Mouse (Mus musculus): ENCODE data around the gene Necab2. TPM values are rescaled to one million over a fixed set of nuclear protein-coding genes. Genes with fewer than 3 reads are reported as not detected.
A peak's percentile ranks its signal among the peaks of the same experiment; 100 is the strongest.

Necab2 gene
- polyA plus RNA-seq, 1 experiment from 2014 or later, result 1.6 TPM

- 38% methylated on average over 7 of the region's 7 CpGs for WGBS
- no peak overlapping the region for H3K4me2 ChIP-seq
- H3K27ac ChIP-seq, result no peak overlapping the region
- H3K9ac ChIP-seq, result no peak overlapping the region
- peaks cover 19% of the 10 kb centered on the region for H3K27me3 ChIP-seq
- peaks cover 25% of the 10 kb centered on the region for H3K4me1 ChIP-seq
- no peak overlapping the region for H3K4me3 ChIP-seq
- no peaks in the 10 kb centered on the region for H3K9me3 ChIP-seq
- H3K36me3 ChIP-seq, result no peaks in the 10 kb centered on the region
- ATAC-seq (ENCODE audit: borderline replicate concordance, extremely low read depth, low FRiP score, low TSS enrichment), result no peak
These were observed 17.2 kb downstream of the Necab2 start for GRCm38 (mm10) chr8:119463709-119464108.

- H3K4me1 ChIP-seq, result peaks cover 20% of the 10 kb centered on the region
- H3K36me3 ChIP-seq, result no peaks in the 10 kb centered on the region
- no peak overlapping the region for H3K27ac ChIP-seq
- 2% methylated on average over 18 of the region's 18 CpGs for WGBS
- peak overlapping the region; percentile 42 for H3K4me2 ChIP-seq
- ATAC-seq (ENCODE audit: borderline replicate concordance, extremely low read depth, low FRiP score, low TSS enrichment), result peak; percentile 51
- H3K4me3 ChIP-seq, result no peak overlapping the region; the same call in 1 of the 2 replicates
- peaks cover 19% of the 10 kb centered on the region for H3K27me3 ChIP-seq
- no peaks in the 10 kb centered on the region for H3K9me3 ChIP-seq
- H3K9ac ChIP-seq, result no peak overlapping the region
These were observed 19.6 kb downstream of the Necab2 start for GRCm38 (mm10) chr8:119466105-119466504.

GRCm38 (mm10) chr8:119466794-119467193 is 20.3 kb downstream of the Necab2 start:
- H3K27me3 ChIP-seq, result peaks cover 19% of the 10 kb centered on the region
- no peak overlapping the region for H3K9ac ChIP-seq
- WGBS, result 54% methylated on average over 10 of the region's 10 CpGs
- H3K4me3 ChIP-seq, result no peak overlapping the region
- H3K4me2 ChIP-seq, result no peak overlapping the region
- no peaks in the 10 kb centered on the region for H3K36me3 ChIP-seq
- no peak overlapping the region for H3K27ac ChIP-seq
- no peaks in the 10 kb centered on the region for H3K9me3 ChIP-seq
- peaks cover 20% of the 10 kb centered on the region for H3K4me1 ChIP-seq
- no peak for ATAC-seq (ENCODE audit: borderline replicate concordance, extremely low read depth, low FRiP score, low TSS enrichment)

- WGBS, result 80% methylated on average over 8 of the region's 8 CpGs
These were observed 21.6 kb downstream of the Necab2 start for GRCm38 (mm10) chr8:119468091-119468490.

GRCm38 (mm10) chr8:119478684-119479083 is 32.2 kb downstream of the Necab2 start:
- no peaks in the 10 kb centered on the region for H3K9me3 ChIP-seq
- 21% methylated on average over 5 of the region's 5 CpGs for WGBS
- ATAC-seq (ENCODE audit: borderline replicate concordance, extremely low read depth, low FRiP score, low TSS enrichment), result no peak
- H3K4me1 ChIP-seq, result no peaks in the 10 kb centered on the region
- no peak overlapping the region for H3K4me3 ChIP-seq
- no peaks in the 10 kb centered on the region for H3K27me3 ChIP-seq
- H3K4me2 ChIP-seq, result no peak overlapping the region
- H3K9ac ChIP-seq, result no peak overlapping the region
- H3K36me3 ChIP-seq, result no peaks in the 10 kb centered on the region
- H3K27ac ChIP-seq, result no peak overlapping the region

More at GRCm38 (mm10) chr8:119468091-119468490, 21.6 kb downstream of the Necab2 start:
- Histone ChIP-seq H3K27ac (no peak overlapping the region), H3K9ac (no peak overlapping the region), H3K4me1 (peaks cover 20% of the 10 kb centered on the region), H3K4me2 (no peak overlapping the region), H3K9me3 (no peaks in the 10 kb centered on the region), H3K36me3 (no peaks in the 10 kb centered on the region), H3K27me3 (peaks cover 19% of the 10 kb centered on the region), H3K4me3 (no peak overlapping the region)
- no peak for ATAC-seq (ENCODE audit: borderline replicate concordance, extremely low read depth, low FRiP score, low TSS enrichment)

GRCm38 (mm10) chr8:119484145-119484896 is 37.8 kb downstream of the Necab2 start:
- H3K9ac ChIP-seq, result no peak overlapping the region
- H3K4me1 ChIP-seq, result no peaks in the 10 kb centered on the region
- no peaks in the 10 kb centered on the region for H3K36me3 ChIP-seq
- H3K4me3 ChIP-seq, result no peak overlapping the region
- no peak overlapping the region for H3K4me2 ChIP-seq
- no peaks in the 10 kb centered on the region for H3K9me3 ChIP-seq
- no peak for ATAC-seq (ENCODE audit: borderline replicate concordance, extremely low read depth, low FRiP score, low TSS enrichment)
- H3K27ac ChIP-seq, result no peak overlapping the region
- WGBS, result 78% methylated on average over 11 of the region's 11 CpGs
- no peaks in the 10 kb centered on the region for H3K27me3 ChIP-seq

GRCm38 (mm10) chr8:119487093-119487492 is 40.6 kb downstream of the Necab2 start:
- Histone ChIP-seq H3K9ac (no peak overlapping the region), H3K9me3 (no peaks in the 10 kb centered on the region), H3K4me3 (no peak overlapping the region), H3K4me1 (peaks cover 10% of the 10 kb centered on the region), H3K27ac (no peak overlapping the region), H3K27me3 (no peaks in the 10 kb centered on the region), H3K36me3 (no peaks in the 10 kb centered on the region), H3K4me2 (no peak overlapping the region)
- no peak for ATAC-seq (ENCODE audit: borderline replicate concordance, extremely low read depth, low FRiP score, low TSS enrichment)
- whole genome bisulfite sequencing, result 72% methylated on average over 7 of the region's 7 CpGs

- Histone ChIP-seq H3K9ac (no peak overlapping the region), H3K36me3 (no peaks in the 10 kb centered on the region), H3K9me3 (no peaks in the 10 kb centered on the region), H3K4me2 (no peak overlapping the region), H3K27me3 (no peaks in the 10 kb centered on the region), H3K4me1 (no peaks in the 10 kb centered on the region), H3K27ac (no peak overlapping the region), H3K4me3 (no peak overlapping the region)
- ATAC-seq (ENCODE audit: borderline replicate concordance, extremely low read depth, low FRiP score, low TSS enrichment), result no peak
- WGBS, result 22% methylated on average over 6 of the region's 6 CpGs
These were observed 50.3 kb downstream of the Necab2 start for GRCm38 (mm10) chr8:119496848-119497247.

- no peaks in the 10 kb centered on the region for H3K36me3 ChIP-seq
- 84% methylated on average over 2 of the region's 2 CpGs for WGBS
These were observed 53.3 kb downstream of the Necab2 start for GRCm38 (mm10) chr8:119499836-119500235.

GRCm38 (mm10) chr8:119501598-119501997 is 55.1 kb downstream of the Necab2 start, which contains the start of gene Slc38a8:
Slc38a8 (minus strand) TSS chr8:119501698.
- Histone ChIP-seq H3K27ac (no peak within 1 kb of the TSS), H3K4me2 (no peak within 1 kb of the TSS), H3K27me3 (no peaks in the 10 kb centered on the region), H3K4me3 (no peak within 1 kb of the TSS), H3K9ac (no peak within 1 kb of the TSS), H3K4me1 (no peaks in the 10 kb centered on the region), H3K36me3 (peaks cover 8% of the 10 kb centered on the region), H3K9me3 (no peaks in the 10 kb centered on the region)
- WGBS, result 40% methylated on average over 5 of the region's 5 CpGs
- no peak for ATAC-seq (ENCODE audit: borderline replicate concordance, extremely low read depth, low FRiP score, low TSS enrichment)

More at GRCm38 (mm10) chr8:119499836-119500235, 53.3 kb downstream of the Necab2 start:
- H3K4me2 ChIP-seq, result no peak overlapping the region
- H3K9me3 ChIP-seq, result no peaks in the 10 kb centered on the region
- no peak overlapping the region for H3K4me3 ChIP-seq
- no peak overlapping the region for H3K9ac ChIP-seq
- no peak for ATAC-seq (ENCODE audit: borderline replicate concordance, extremely low read depth, low FRiP score, low TSS enrichment)
- no peaks in the 10 kb centered on the region for H3K27me3 ChIP-seq
- H3K4me1 ChIP-seq, result no peaks in the 10 kb centered on the region
- no peak overlapping the region for H3K27ac ChIP-seq

- 31% methylated on average over 4 of the region's 4 CpGs for WGBS
- Histone ChIP-seq H3K4me2 (no peak overlapping the region), H3K27me3 (no peaks in the 10 kb centered on the region), H3K27ac (no peak overlapping the region), H3K9ac (no peak overlapping the region), H3K9me3 (no peaks in the 10 kb centered on the region), H3K4me3 (no peak overlapping the region), H3K4me1 (no peaks in the 10 kb centered on the region), H3K36me3 (peaks cover 9% of the 10 kb centered on the region)
- no peak for ATAC-seq (ENCODE audit: borderline replicate concordance, extremely low read depth, low FRiP score, low TSS enrichment)
These were observed 55.6 kb downstream of the Necab2 start for GRCm38 (mm10) chr8:119502111-119502510.

GRCm38 (mm10) chr8:119503191-119503767 is 56.8 kb downstream of the Necab2 start:
- Histone ChIP-seq H3K27ac (no peak overlapping the region), H3K4me2 (no peak overlapping the region), H3K36me3 (peaks cover 19% of the 10 kb centered on the region), H3K4me1 (no peaks in the 10 kb centered on the region), H3K4me3 (no peak overlapping the region), H3K9me3 (no peaks in the 10 kb centered on the region), H3K9ac (no peak overlapping the region), H3K27me3 (no peaks in the 10 kb centered on the region)
- ATAC-seq (ENCODE audit: borderline replicate concordance, extremely low read depth, low FRiP score, low TSS enrichment), result peak; percentile 25; the same call in 1 of the 2 replicates
- 45% methylated on average over 10 of the region's 10 CpGs for WGBS
